Mouse (Mus musculus): ENCODE measurements at regions not wholly inside any gene's neighbourhood (a gene's known extent, or its start where the extent isn't known, plus 50 kb on each side); places are given as distances from the start of the nearest gene placed in this dataset.

DNA sequence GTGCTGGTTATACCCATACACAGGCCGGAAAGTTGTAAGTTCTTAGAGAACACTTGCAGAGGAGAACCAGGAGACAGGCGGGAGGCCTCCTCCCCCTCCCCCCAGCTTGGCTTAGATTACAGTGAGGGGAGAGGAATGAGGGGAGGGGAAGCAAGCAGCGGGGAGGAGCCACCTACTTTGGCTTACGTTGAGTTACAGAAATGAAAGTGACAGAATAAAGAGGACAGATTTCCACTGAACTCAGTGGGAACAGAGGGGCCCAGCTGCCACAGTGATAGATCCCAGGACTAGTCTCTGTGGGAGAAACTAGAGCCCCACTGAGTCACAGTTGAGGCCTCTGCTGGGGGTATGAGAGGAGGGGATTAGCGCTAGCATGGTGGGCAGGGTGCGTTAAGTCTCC is 86.5 kb upstream of the Gm11983 start:
- peak; percentile 65; the same call in 1 of the 2 replicates for ATAC-seq (ENCODE audit: insufficient number of reproducible peaks, insufficient read depth, low FRiP score, low TSS enrichment)
- Histone ChIP-seq H3K27me3 (no peaks in the 10 kb centered on the region), H3K27ac (0 out of 2 replicates have a peak overlapping the region, but pooled peaks have one; percentile 11), H3K9me3 (no peaks in the 10 kb centered on the region), H3K4me2 (replicated peaks) (peak overlapping the region; percentile 34), H3K4me3 (no peak overlapping the region), H3K36me3 (no peaks in the 10 kb centered on the region), H3K9ac (no peak overlapping the region), H3K4me1 (peaks cover 12% of the 10 kb centered on the region)
- 7% methylated on average over 6 of the region's 6 CpGs for WGBS

GRCm38 (mm10) chr11:6918546-6918945 is 81.1 kb upstream of the Gm11983 start:
- Histone ChIP-seq H3K4me2 (replicated peaks) (no peak overlapping the region), H3K36me3 (no peaks in the 10 kb centered on the region), H3K27me3 (no peaks in the 10 kb centered on the region), H3K4me1 (peaks cover 2% of the 10 kb centered on the region), H3K4me3 (no peak overlapping the region), H3K27ac (no peak overlapping the region), H3K9ac (no peak overlapping the region), H3K9me3 (0 out of 2 replicates have a peak, but pooled peaks cover 3% of the 10 kb centered on the region)
- ATAC-seq (ENCODE audit: insufficient number of reproducible peaks, insufficient read depth, low FRiP score, low TSS enrichment): no peak
- 94% methylated on average over 1 of the region's 1 CpGs for WGBS

DNA sequence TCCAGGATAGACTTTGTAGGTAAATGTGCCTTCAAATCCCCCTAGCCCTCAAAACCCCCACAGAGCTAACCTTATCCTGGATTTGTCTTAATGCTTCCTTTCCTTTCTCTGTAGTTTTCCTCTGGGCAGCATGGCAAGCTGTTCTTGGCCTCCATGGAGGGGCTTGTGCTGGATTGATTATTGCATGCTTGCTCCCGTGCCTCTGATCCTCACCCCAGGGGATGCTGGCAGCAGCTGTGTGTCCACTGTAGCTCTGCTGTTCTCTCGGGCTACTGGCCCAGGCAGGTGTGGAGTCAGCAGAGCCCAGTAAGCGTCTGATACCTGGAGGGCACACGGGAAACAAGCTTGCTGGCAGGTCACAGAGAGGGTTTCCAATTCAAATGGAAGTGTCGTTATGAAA is 68.2 kb upstream of the Gm11983 start:
- Histone ChIP-seq H3K36me3 (no peaks in the 10 kb centered on the region), H3K9me3 (no peaks in the 10 kb centered on the region), H3K4me1 (peaks cover 5% of the 10 kb centered on the region; the same call in 1 of the 2 replicates), H3K27ac (no peak overlapping the region), H3K9ac (no peak overlapping the region), H3K4me2 (replicated peaks) (no peak overlapping the region), H3K4me3 (no peak overlapping the region), H3K27me3 (no peaks in the 10 kb centered on the region)
- no peak for ATAC-seq (ENCODE audit: insufficient number of reproducible peaks, insufficient read depth, low FRiP score, low TSS enrichment)
- 29% methylated on average over 5 of the region's 5 CpGs for WGBS

DNA sequence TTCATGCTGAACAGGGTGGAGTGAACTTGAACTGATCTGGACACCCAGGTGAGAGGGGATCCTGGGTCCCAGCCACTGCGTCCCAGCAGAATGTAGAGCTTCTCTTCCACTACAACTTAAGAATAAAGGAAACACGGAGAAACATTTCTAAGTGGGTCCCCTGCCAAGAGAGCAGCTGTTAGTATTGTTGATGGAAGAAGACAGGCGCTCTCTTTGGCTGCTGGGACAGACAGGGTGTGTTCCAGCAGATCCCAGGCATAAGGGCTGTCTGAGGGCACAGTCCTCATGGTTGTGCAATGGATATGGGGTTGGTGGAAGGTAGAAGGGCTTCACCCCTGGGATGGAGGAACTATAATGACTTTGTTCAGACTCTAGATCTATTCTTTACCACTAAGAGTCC is 65.5 kb upstream of the Gm11983 start:
- Histone ChIP-seq H3K27me3 (no peaks in the 10 kb centered on the region), H3K9me3 (no peaks in the 10 kb centered on the region), H3K4me1 (peaks cover 5% of the 10 kb centered on the region; the same call in 1 of the 2 replicates), H3K27ac (no peak overlapping the region), H3K36me3 (no peaks in the 10 kb centered on the region), H3K9ac (no peak overlapping the region), H3K4me3 (no peak overlapping the region), H3K4me2 (replicated peaks) (no peak overlapping the region)
- ATAC-seq (ENCODE audit: insufficient number of reproducible peaks, insufficient read depth, low FRiP score, low TSS enrichment): no peak
- whole genome bisulfite sequencing: 82% methylated on average over 3 of the region's 3 CpGs

- ATAC-seq (ENCODE audit: insufficient number of reproducible peaks, insufficient read depth, low FRiP score, low TSS enrichment): no peak
- Histone ChIP-seq H3K4me3 (no peak overlapping the region), H3K4me1 (peaks cover 5% of the 10 kb centered on the region; the same call in 1 of the 2 replicates), H3K9ac (no peak overlapping the region), H3K27ac (no peak overlapping the region), H3K4me2 (replicated peaks) (no peak overlapping the region), H3K9me3 (no peaks in the 10 kb centered on the region), H3K36me3 (no peaks in the 10 kb centered on the region), H3K27me3 (no peaks in the 10 kb centered on the region)
- WGBS: 68% methylated on average over 3 of the region's 3 CpGs
These were observed 64.8 kb upstream of the Gm11983 start for GRCm38 (mm10) chr11:6902271-6902670.

DNA sequence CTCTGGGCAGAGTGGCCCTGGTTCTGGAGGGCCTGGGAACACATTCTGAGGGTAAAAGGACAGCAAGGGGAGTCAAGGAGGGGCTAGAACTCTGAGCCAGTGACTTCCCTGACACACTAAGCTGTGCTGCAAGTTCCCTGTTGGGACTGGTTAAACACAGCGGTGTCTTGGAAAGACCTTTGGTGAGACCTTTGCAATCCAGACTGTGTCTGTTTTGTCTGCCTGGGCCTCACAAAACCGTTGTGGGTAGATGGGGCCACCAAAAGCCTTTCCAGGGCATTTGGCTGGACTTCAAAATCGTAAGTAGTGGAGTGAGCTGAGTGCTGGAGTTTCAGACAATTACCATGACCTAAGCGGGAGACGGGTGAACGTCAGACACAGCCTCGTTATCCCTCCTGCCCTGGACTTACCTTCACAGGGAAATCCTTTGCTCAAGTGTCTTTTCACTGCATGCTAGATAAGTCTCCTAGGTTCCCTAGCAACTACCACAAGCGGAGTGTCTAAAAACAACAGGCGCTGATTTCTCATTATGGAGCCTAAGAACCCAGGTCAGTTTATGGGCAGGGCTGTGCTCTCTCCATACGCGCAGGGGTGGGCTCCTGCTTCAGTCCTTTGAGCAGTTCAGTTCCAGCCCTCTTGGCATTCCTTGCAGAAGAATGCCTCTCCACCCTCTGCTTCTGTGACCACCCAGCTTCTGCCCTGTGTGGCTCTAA is 63.5 kb upstream of the Gm11983 start:
- H3K27ac ChIP-seq: no peak overlapping the region
- 55% methylated on average over 11 of the region's 11 CpGs for WGBS
- H3K4me2 ChIP-seq (replicated peaks): no peak overlapping the region
- ATAC-seq (ENCODE audit: insufficient number of reproducible peaks, insufficient read depth, low FRiP score, low TSS enrichment): no peak
- no peaks in the 10 kb centered on the region for H3K27me3 ChIP-seq
- peaks cover 5% of the 10 kb centered on the region; the same call in 1 of the 2 replicates for H3K4me1 ChIP-seq
- no peak overlapping the region for H3K4me3 ChIP-seq
- H3K36me3 ChIP-seq: no peaks in the 10 kb centered on the region
- H3K9me3 ChIP-seq: no peaks in the 10 kb centered on the region
- no peak overlapping the region for H3K9ac ChIP-seq

DNA sequence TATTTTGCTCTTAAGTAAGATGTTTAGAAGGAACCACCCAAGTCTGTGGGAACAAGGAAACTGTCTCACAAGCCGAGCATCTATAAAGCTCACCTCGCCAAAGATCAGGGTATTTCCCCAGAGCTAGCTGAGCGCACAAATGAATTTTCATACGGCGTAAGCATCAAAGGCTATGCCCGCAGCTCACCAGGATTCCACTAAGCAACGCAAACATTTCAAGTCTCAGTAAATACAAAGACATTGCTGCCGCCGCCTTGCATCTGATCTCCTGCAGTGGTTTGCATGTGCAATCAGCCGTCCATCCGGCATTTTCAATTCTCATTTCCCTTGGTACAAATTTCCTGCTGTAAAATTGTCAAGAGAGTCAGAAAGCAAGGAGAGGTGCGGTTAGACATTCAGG is 62.9 kb upstream of the Gm11983 start:
- H3K9ac ChIP-seq: no peak overlapping the region
- H3K4me2 ChIP-seq (replicated peaks): no peak overlapping the region
- no peak overlapping the region for H3K27ac ChIP-seq
- H3K9me3 ChIP-seq: no peaks in the 10 kb centered on the region
- no peaks in the 10 kb centered on the region for H3K27me3 ChIP-seq
- H3K4me1 ChIP-seq: peaks cover 5% of the 10 kb centered on the region; the same call in 1 of the 2 replicates
- no peak for ATAC-seq (ENCODE audit: insufficient number of reproducible peaks, insufficient read depth, low FRiP score, low TSS enrichment)
- H3K4me3 ChIP-seq: no peak overlapping the region
- 57% methylated on average over 12 of the region's 12 CpGs for WGBS
- no peaks in the 10 kb centered on the region for H3K36me3 ChIP-seq

DNA sequence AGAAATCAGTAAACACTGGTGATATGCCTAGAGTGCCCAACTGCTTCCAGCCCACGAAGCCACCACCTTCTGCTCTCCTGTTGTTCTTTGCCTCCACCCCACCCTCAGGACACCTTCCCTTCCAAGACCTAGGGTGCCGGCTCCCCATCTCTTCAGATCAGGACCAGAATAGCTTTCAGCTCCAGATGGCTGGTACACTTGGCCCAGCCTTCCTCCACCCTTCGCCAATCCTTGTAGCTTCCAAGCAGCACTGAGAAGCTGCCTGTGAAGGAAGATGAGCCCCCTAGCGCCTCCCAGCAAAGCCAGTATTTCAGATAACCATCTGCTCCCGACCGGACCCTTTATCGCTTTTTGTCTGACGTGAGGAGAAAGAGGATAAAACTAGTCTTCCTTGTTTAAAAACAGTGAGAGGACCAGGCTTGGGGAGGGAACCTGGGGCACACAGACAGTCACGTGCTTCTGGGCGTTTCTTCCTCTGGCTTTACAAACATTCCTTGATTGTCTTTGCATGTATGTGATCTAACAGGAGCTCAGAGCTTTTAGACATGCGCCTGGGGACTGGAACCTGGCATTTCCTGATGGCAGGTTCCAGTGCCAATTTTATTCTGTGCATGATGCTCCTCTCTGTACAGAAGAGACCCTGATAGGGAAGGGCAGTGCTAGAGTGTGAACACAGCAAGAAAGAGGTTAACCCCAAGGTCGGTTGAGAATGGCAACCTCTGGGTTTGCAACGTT is 62.0 kb upstream of the Gm11983 start:
- Histone ChIP-seq H3K4me3 (no peak overlapping the region), H3K4me1 (peaks cover 5% of the 10 kb centered on the region; the same call in 1 of the 2 replicates), H3K36me3 (no peaks in the 10 kb centered on the region), H3K27me3 (no peaks in the 10 kb centered on the region), H3K4me2 (replicated peaks) (no peak overlapping the region), H3K27ac (no peak overlapping the region), H3K9me3 (no peaks in the 10 kb centered on the region), H3K9ac (no peak overlapping the region)
- 77% methylated on average over 13 of the region's 13 CpGs for WGBS
- ATAC-seq (ENCODE audit: insufficient number of reproducible peaks, insufficient read depth, low FRiP score, low TSS enrichment): no peak

DNA sequence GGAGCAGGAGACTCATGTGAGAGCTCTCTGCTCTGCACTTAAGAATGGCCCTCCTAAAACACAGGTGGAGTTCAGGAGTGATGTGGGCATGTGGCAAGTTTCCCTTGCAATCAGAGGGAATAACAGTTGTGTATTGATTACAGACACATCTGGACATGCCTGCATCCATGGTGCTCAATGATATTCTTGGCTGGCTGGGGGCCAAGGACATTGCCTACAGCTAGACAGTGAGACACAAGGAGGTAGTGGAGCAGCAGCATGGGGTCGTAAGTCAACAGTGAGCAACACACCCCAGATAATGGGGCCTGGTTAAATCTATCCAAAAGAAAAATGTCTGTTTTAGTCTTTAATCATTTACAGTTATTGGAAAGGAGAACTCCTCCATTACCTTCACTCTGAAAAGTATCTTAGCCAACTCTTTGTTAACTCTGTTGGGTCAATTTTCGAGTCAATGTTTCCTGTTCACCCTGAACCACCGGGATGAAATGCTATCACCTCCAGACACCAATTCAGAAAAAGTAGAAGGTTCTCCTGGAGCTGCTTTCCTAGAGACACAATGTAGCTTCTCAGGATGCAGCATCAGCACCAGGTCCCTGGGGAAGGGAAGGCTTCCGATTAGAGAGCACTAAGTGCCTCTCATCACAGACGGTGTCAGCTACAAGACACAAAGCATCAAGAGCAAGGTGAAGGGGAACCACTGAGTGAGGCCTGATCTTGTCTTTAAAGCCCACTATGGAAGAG is 61.1 kb upstream of the Gm11983 start:
- no peak overlapping the region for H3K4me2 ChIP-seq (replicated peaks)
- WGBS: 79% methylated on average over 5 of the region's 5 CpGs
- H3K36me3 ChIP-seq: no peaks in the 10 kb centered on the region
- H3K4me1 ChIP-seq: peaks cover 5% of the 10 kb centered on the region; the same call in 1 of the 2 replicates
- H3K9ac ChIP-seq: no peak overlapping the region
- H3K27me3 ChIP-seq: no peaks in the 10 kb centered on the region
- no peak overlapping the region for H3K4me3 ChIP-seq
- no peak overlapping the region for H3K27ac ChIP-seq
- no peak for ATAC-seq (ENCODE audit: insufficient number of reproducible peaks, insufficient read depth, low FRiP score, low TSS enrichment)
- no peaks in the 10 kb centered on the region for H3K9me3 ChIP-seq

DNA sequence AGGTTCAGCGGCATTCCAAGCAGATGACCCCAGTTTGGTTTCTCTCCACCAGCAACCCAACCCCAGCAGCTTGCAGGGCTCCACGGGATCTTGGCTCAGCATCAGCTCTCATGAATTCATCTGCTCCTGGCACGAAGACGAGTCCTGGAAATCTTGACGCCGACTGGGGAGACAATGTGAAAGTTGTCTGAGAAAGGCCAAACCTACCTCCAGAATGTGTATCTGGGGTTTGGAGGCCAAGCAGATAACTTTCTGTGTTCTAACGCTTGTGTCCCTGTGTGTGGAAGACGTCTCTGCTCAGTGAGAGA is 58.3 kb upstream of the Gm11983 start:
- Histone ChIP-seq H3K27ac (no peak overlapping the region), H3K9ac (no peak overlapping the region), H3K4me2 (replicated peaks) (no peak overlapping the region), H3K4me3 (no peak overlapping the region), H3K36me3 (no peaks in the 10 kb centered on the region), H3K9me3 (no peaks in the 10 kb centered on the region), H3K27me3 (no peaks in the 10 kb centered on the region), H3K4me1 (no peaks in the 10 kb centered on the region; the same call in 1 of the 2 replicates)
- WGBS: 49% methylated on average over 8 of the region's 8 CpGs
- no peak for ATAC-seq (ENCODE audit: insufficient number of reproducible peaks, insufficient read depth, low FRiP score, low TSS enrichment)

DNA sequence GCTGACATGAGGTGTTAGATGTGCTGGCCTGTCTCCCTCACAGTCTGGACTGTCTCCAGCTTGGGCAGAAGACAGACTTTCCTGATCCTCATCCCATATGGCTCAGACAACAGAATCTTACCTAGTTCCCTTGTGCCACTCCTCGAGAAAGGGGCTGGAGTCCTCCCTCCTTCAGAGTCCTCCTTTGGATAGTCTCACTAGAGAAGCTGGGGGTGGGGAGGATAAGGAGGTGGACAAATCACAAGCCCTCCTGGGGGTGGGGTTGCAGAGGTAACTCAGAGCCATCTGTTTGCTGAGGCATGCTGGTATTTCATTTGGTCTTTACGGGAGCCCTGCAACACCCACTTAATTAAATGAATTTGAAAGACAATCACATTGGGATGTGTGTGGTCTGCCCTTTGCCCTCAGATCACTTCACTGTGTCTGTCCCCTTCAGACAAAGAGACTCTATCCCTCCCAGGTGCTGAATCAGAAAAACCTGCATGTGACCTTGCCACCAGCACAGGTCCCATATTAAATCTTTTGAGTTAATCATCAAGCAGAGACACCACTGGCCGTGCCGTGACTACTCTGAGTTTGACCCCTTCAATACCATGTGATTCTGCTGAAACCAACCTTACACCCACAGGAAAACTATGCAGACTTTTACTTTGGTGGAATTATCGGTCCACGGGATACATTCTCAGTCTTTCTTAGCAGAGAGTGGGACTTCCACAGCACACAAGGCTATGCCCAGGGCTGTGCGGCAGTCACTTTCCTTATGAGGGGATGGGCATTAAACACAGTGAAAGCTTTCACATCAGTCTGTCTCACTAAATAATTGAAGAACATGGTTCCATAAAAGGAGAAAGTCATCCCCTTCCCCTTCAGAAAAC is 57.7 kb upstream of the Gm11983 start:
- no peak overlapping the region for H3K4me3 ChIP-seq
- no peaks in the 10 kb centered on the region for H3K4me1 ChIP-seq
- H3K4me2 ChIP-seq (replicated peaks): no peak overlapping the region
- H3K9ac ChIP-seq: no peak overlapping the region
- H3K9me3 ChIP-seq: no peaks in the 10 kb centered on the region
- ATAC-seq (ENCODE audit: insufficient number of reproducible peaks, insufficient read depth, low FRiP score, low TSS enrichment): peak; percentile 24; the same call in 1 of the 2 replicates
- no peak overlapping the region for H3K27ac ChIP-seq
- WGBS: 28% methylated on average over 7 of the region's 7 CpGs
- H3K27me3 ChIP-seq: no peaks in the 10 kb centered on the region
- H3K36me3 ChIP-seq: no peaks in the 10 kb centered on the region
